Mouse (Mus musculus) brain, embryonic 14.5 days (tissue): ENCODE results near the gene Ibtk. TPM values are rescaled to one million over a fixed set of nuclear protein-coding genes. Genes with fewer than 3 reads are reported as not detected.

ENCODE experiments used
- DNase-seq: peaks from one replicate; pipeline ENCODE4 v3.0.0-alpha.2; 2011; ENCODE audit warnings: low read depth
- CTCF ChIP-seq: fragments of 200-500 bp; IDR thresholded peaks from 2 replicates; pipeline ENCODE4 v1.5.1; 2012; ENCODE audit warnings: inconsistent platforms, mild to moderate bottlenecking, moderate library complexity, borderline replicate concordance; ENCODE audit not compliant: insufficient read depth, insufficient read length; ENCODE audit errors: extremely low read depth
- POLR2A ChIP-seq: fragments of 200-500 bp; IDR thresholded peaks from 2 replicates; pipeline ENCODE4 v1.6.1; 2012; ENCODE audit warnings: mild to moderate bottlenecking, inconsistent platforms, borderline replicate concordance; ENCODE audit not compliant: poor library complexity, insufficient read depth, insufficient read length, severe bottlenecking; ENCODE audit errors: extremely low read depth
- polyA plus RNA-seq: library from polyadenylated mRNA; depleted of rRNA; stranded (reverse); fragments of >200 nt; gene quantifications from 2 replicates; pipeline ENCODE4 v1.2.3, GENCODE M21; 2012

The Ibtk gene
- polyA plus RNA-seq, 1 experiment = 22.5 TPM

- TF ChIP-seq POLR2A (no peak), CTCF (no peak)
Measured at GRCm38 (mm10) chr9:85749922-85750509, 882 bp upstream of the Ibtk start.

GRCm38 (mm10) chr9:85748204-85749141 is 661 bp downstream of the Ibtk start:
- peak; percentile 89 for DNase-seq
- no peak for TF ChIP-seq CTCF
- no peak; the same call in 1 of the 2 replicates for TF ChIP-seq POLR2A

More at GRCm38 (mm10) chr9:85749922-85750509, 882 bp upstream of the Ibtk start:
- DNase-seq = no peak

- TF ChIP-seq POLR2A (no peak), CTCF (no peak)
Measured at GRCm38 (mm10) chr9:85745566-85745965, 3.6 kb downstream of the Ibtk start.

GRCm38 (mm10) chr9:85743358-85743757 is 5.8 kb downstream of the Ibtk start:
- DNase-seq = peak; percentile 10
- no peak for TF ChIP-seq CTCF
- TF ChIP-seq POLR2A = no peak

More at GRCm38 (mm10) chr9:85745566-85745965, 3.6 kb downstream of the Ibtk start:
- no peak for DNase-seq

GRCm38 (mm10) chr9:85742107-85742506 is 7.0 kb downstream of the Ibtk start:
- DNase-seq = no peak
- TF ChIP-seq CTCF = no peak
- TF ChIP-seq POLR2A = no peak

- DNase-seq = no peak
- TF ChIP-seq CTCF (no peak), POLR2A (no peak)
Measured at GRCm38 (mm10) chr9:85739279-85739678, 9.9 kb downstream of the Ibtk start.

GRCm38 (mm10) chr9:85734821-85735220 is 14.3 kb downstream of the Ibtk start:
- TF ChIP-seq CTCF = no peak
- TF ChIP-seq POLR2A = no peak

GRCm38 (mm10) chr9:85724078-85724477 is 25.1 kb downstream of the Ibtk start:
- DNase-seq = no peak
- TF ChIP-seq POLR2A (no peak), CTCF (no peak)

More at GRCm38 (mm10) chr9:85734821-85735220, 14.3 kb downstream of the Ibtk start:
- DNase-seq = no peak

GRCm38 (mm10) chr9:85717336-85717735 is 31.8 kb downstream of the Ibtk start:
- TF ChIP-seq CTCF = no peak
- no peak for TF ChIP-seq POLR2A
- no peak for DNase-seq

GRCm38 (mm10) chr9:85707302-85707701 is 41.8 kb downstream of the Ibtk start:
- TF ChIP-seq POLR2A (no peak), CTCF (no peak)
- DNase-seq = no peak

- TF ChIP-seq CTCF = no peak
Measured at GRCm38 (mm10) chr9:85701981-85702380, 47.2 kb downstream of the Ibtk start.

More at GRCm38 (mm10) chr9:85701981-85702380, 47.2 kb downstream of the Ibtk start:
- no peak for DNase-seq
